Mouse (Mus musculus): ENCODE measurements at regions not wholly inside any gene's neighbourhood (a gene's known extent, or its start where the extent isn't known, plus 50 kb on each side); places are given as distances from the start of the nearest gene placed in this dataset.

GRCm38 (mm10) chr1:51616091-51616490 lies 137.9 kb upstream of the Nabp1 start:
- TF ChIP-seq POLR2A (IDR thresholded peaks at IDR 0.05; ENCODE audit: insufficient read depth, low read length) (no peak), CTCF (IDR thresholded peaks at IDR 0.05; ENCODE audit: low read depth, low read length) (no peak)

All from ES-Bruce4 (cell line).